Mouse (Mus musculus): ENCODE measurements around the gene Zfp428.

Zfp428 gene

DNA sequence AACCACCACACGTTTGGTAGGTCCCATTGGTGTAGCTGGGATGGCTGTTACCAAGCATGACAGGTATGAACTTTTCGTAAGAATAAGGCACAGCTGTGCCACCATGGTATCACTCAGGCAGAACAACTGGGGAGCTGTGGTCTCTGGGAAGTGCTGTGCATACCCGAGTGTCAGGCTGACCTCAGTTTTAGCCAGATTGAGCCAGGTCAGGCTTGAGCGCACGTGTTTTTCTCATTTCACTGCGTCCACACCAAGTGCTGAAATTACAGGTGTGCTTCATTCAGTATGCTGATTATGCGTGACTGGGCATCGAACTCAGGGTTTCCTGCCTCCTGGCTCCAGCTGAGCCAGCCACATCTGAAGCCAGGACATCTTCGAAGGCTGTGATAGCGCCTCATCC lies 49.0 kb downstream of the Zfp428 start:
- no peak for DNase-seq

DNA sequence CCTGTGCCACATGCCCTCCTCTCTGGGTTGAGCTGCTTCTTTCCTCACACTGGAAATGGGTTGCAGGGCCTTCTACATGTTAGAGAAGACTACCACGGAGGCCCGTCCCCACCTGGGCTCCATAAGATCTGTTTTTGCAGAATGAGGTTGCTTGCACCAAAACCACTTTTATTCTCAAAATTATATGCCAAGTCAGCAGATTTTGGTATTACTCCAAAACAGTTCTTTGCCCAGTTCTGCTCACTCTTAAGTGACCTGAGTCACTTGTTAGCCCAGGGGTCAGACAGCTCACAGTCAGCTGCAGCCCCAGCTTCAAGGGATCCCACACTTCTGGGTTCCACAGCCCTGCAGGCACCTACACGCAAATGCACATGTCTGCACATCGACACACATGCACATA lies 54.6 kb downstream of the Zfp428 start:
- DNase-seq = no peak

GRCm38 (mm10) chr7:24563191-24563836 lies 56.5 kb downstream of the Zfp428 start:
- no peak for DNase-seq

GRCm38 (mm10) chr7:24563837-24564206 lies 57.0 kb downstream of the Zfp428 start:
- DNase-seq = no peak

DNA sequence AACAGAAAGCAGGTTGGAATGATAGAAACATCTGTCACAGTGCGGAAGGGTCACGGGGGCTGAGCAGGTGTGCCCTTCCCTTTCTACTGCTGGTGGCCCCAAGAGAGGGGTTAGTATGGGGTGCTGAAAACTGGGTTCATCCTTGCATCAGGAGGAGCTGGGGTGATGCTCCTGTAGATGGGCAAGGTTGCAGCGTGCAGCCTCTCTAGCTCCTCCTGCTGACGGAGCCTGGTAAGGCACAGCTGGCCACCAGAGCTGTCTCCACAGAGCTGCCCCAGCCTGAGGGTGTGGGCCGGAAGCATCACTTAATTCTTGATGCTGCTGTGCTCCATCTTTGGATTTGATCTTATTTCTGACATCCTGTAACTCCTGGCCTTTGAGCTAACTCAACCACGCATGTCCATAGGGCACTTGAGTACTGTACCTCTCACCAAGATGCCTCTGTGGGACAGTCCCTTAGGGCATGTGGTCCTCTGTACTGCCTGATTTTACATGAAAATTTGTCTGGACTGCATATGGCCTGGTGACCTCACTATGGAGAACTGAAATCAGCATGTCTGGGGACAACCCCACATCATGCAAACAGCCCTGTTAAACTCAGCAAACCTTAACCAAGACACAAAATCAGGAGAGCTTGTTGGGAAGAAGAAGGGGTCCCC lies 57.9 kb downstream of the Zfp428 start:
- DNase-seq = peak; percentile 63
